Mouse (Mus musculus) forebrain, embryonic 12.5 days (tissue): Measurements from ENCODE around the gene Steap2. TPM values are rescaled to one million over a fixed set of nuclear protein-coding genes. Genes with fewer than 3 reads are reported as not detected.

Source experiments
- ATAC-seq: fragments of 200-750 bp; cut with Nextera tagmentation; 2 replicates; pipeline ENCODE4 v1.8.0; 2017; ENCODE audit warnings: moderate TSS enrichment; ENCODE audit not compliant: low FRiP score
- H3K27ac ChIP-seq: fragments of 300-500 bp; sonication (generic); 2 replicates; pipeline ENCODE4 v1.5.1; 2016; ENCODE audit warnings: mild to moderate bottlenecking
- H3K27me3 ChIP-seq: fragments of 300-500 bp; sonication (generic); 2 replicates; pipeline ENCODE4 v1.6.1; 2016; ENCODE audit warnings: mild to moderate bottlenecking
- H3K36me3 ChIP-seq: fragments of 300-500 bp; sonication (generic); replicated peaks from 2 replicates; pipeline ENCODE4 v1.6.1; 2016; ENCODE audit warnings: mild to moderate bottlenecking
- H3K4me1 ChIP-seq: fragments of 300-500 bp; sonication (generic); 2 replicates; pipeline ENCODE4 v1.6.1; 2016
- H3K4me2 ChIP-seq: fragments of 300-500 bp; sonication (generic); 2 replicates; pipeline ENCODE4 v1.6.1; 2016; ENCODE audit warnings: mild to moderate bottlenecking, moderate library complexity
- H3K4me3 ChIP-seq: fragments of 300-500 bp; sonication (generic); replicated peaks from 2 replicates; pipeline ENCODE4 v1.5.1; 2016; ENCODE audit warnings: mild to moderate bottlenecking
- H3K9ac ChIP-seq: fragments of 300-500 bp; sonication (generic); 2 replicates; pipeline ENCODE4 v1.6.1; 2016; ENCODE audit warnings: mild to moderate bottlenecking
- H3K9me3 ChIP-seq: fragments of 300-500 bp; sonication (generic); 2 replicates; pipeline ENCODE4 v1.6.1; 2016
- WGBS: fragments of 180-500 bp; shearing (Covaris S2); methylation state at CpG from one replicate; pipeline ENCODE4 v1.1.7; 2016; 5-methylcytosine and 5-hydroxymethylcytosine counted together
- polyA plus RNA-seq: library from polyadenylated mRNA; unstranded; fragments of >200 nt; fragmentation: Nextera tagmentation; extraction: Ambion mirVana; gene quantifications from 2 replicates; pipeline ENCODE4 v1.2.1, GENCODE M21; 2016

Gene Steap2
- polyA plus RNA-seq, result 7.0 and 8.3 TPM in 2 replicates

- peak within 1 kb of the TSS; percentile 83 for H3K9ac ChIP-seq
- H3K27ac ChIP-seq, result no peak within 1 kb of the TSS
- no peaks in the 10 kb centered on the region for H3K36me3 ChIP-seq
- H3K9me3 ChIP-seq, result no peaks in the 10 kb centered on the region
- peak within 1 kb of the TSS; percentile 84 for H3K4me2 ChIP-seq
- peak within 1 kb of the TSS; percentile 78 for H3K4me3 ChIP-seq
- peak; percentile 91 for ATAC-seq
- H3K4me1 ChIP-seq, result peaks cover 6% of the 10 kb centered on the region; the same call in 1 of the 2 replicates
- 0 out of 2 replicates have a peak, but pooled peaks cover 5% of the 10 kb centered on the region for H3K27me3 ChIP-seq
- whole genome bisulfite sequencing, result under 1% methylated on average over 27 of the region's 66 CpGs
Observed at GRCm38 (mm10) chr5:5693956-5694653, at the start of gene Steap2. Gene Steap2, minus strand, starts transcription at chr5:5694578.

GRCm38 (mm10) chr5:5734445-5734844 lies 40.1 kb upstream of the Steap2 start:
- ATAC-seq, result no peak
- 94% methylated on average over 9 of the region's 9 CpGs for WGBS
- Histone ChIP-seq H3K36me3 (no peaks in the 10 kb centered on the region), H3K9ac (no peak overlapping the region), H3K4me3 (no peak overlapping the region), H3K27me3 (no peaks in the 10 kb centered on the region), H3K27ac (no peak overlapping the region), H3K9me3 (no peaks in the 10 kb centered on the region), H3K4me2 (no peak overlapping the region), H3K4me1 (no peaks in the 10 kb centered on the region; the same call in 1 of the 2 replicates)

- Histone ChIP-seq H3K27me3 (no peaks in the 10 kb centered on the region), H3K9ac (no peak overlapping the region), H3K4me1 (no peaks in the 10 kb centered on the region), H3K9me3 (no peaks in the 10 kb centered on the region), H3K36me3 (no peaks in the 10 kb centered on the region), H3K27ac (no peak overlapping the region), H3K4me3 (no peak overlapping the region), H3K4me2 (no peak overlapping the region)
- WGBS, result 86% methylated on average over 2 of the region's 2 CpGs
- ATAC-seq, result no peak
Observed at GRCm38 (mm10) chr5:5732858-5733257, 38.5 kb upstream of the Steap2 start.

- Histone ChIP-seq H3K4me1 (no peaks in the 10 kb centered on the region), H3K27ac (no peak overlapping the region), H3K9ac (no peak overlapping the region)
Observed at GRCm38 (mm10) chr5:5732208-5732607, 37.8 kb upstream of the Steap2 start.

GRCm38 (mm10) chr5:5729904-5730303 lies 35.5 kb upstream of the Steap2 start:
- Histone ChIP-seq H3K9me3 (no peaks in the 10 kb centered on the region), H3K4me3 (no peak overlapping the region), H3K27me3 (no peaks in the 10 kb centered on the region), H3K4me2 (no peak overlapping the region), H3K36me3 (no peaks in the 10 kb centered on the region), H3K9ac (no peak overlapping the region), H3K4me1 (no peaks in the 10 kb centered on the region), H3K27ac (no peak overlapping the region)
- ATAC-seq, result no peak
- 94% methylated on average over 4 of the region's 4 CpGs for WGBS

More at GRCm38 (mm10) chr5:5732208-5732607, 37.8 kb upstream of the Steap2 start:
- no peaks in the 10 kb centered on the region for H3K27me3 ChIP-seq
- H3K4me3 ChIP-seq, result no peak overlapping the region
- H3K36me3 ChIP-seq, result no peaks in the 10 kb centered on the region
- WGBS, result 88% methylated on average over 3 of the region's 3 CpGs
- H3K9me3 ChIP-seq, result no peaks in the 10 kb centered on the region
- ATAC-seq, result no peak
- H3K4me2 ChIP-seq, result no peak overlapping the region

- H3K4me2 ChIP-seq, result no peak overlapping the region
- no peaks in the 10 kb centered on the region for H3K36me3 ChIP-seq
- no peak overlapping the region for H3K27ac ChIP-seq
- H3K9ac ChIP-seq, result no peak overlapping the region
- no peaks in the 10 kb centered on the region for H3K4me1 ChIP-seq
- ATAC-seq, result no peak
- no peaks in the 10 kb centered on the region for H3K9me3 ChIP-seq
- 91% methylated on average over 7 of the region's 7 CpGs for WGBS
- no peaks in the 10 kb centered on the region for H3K27me3 ChIP-seq
- H3K4me3 ChIP-seq, result no peak overlapping the region
Observed at GRCm38 (mm10) chr5:5722217-5722616, 27.8 kb upstream of the Steap2 start.

GRCm38 (mm10) chr5:5711032-5711431 lies 16.7 kb upstream of the Steap2 start:
- Histone ChIP-seq H3K36me3 (no peaks in the 10 kb centered on the region), H3K27ac (no peak overlapping the region), H3K4me2 (no peak overlapping the region), H3K9me3 (no peaks in the 10 kb centered on the region), H3K4me3 (no peak overlapping the region), H3K9ac (no peak overlapping the region), H3K4me1 (no peaks in the 10 kb centered on the region), H3K27me3 (no peaks in the 10 kb centered on the region)
- ATAC-seq, result no peak
- WGBS, result 91% methylated on average over 4 of the region's 4 CpGs

- no peak overlapping the region for H3K4me2 ChIP-seq
- H3K9ac ChIP-seq, result no peak overlapping the region
- ATAC-seq, result no peak
- H3K36me3 ChIP-seq, result no peaks in the 10 kb centered on the region
- H3K27me3 ChIP-seq, result no peaks in the 10 kb centered on the region
- no peak overlapping the region for H3K27ac ChIP-seq
- no peak overlapping the region for H3K4me3 ChIP-seq
- WGBS, result 66% methylated on average over 13 of the region's 13 CpGs
- no peaks in the 10 kb centered on the region for H3K9me3 ChIP-seq
- H3K4me1 ChIP-seq, result no peaks in the 10 kb centered on the region
Observed at GRCm38 (mm10) chr5:5707341-5708278, 13.2 kb upstream of the Steap2 start.

GRCm38 (mm10) chr5:5705019-5705418 lies 10.6 kb upstream of the Steap2 start:
- H3K4me3 ChIP-seq, result no peak overlapping the region
- WGBS, result 68% methylated on average over 2 of the region's 2 CpGs
- H3K4me2 ChIP-seq, result no peak overlapping the region
- no peak overlapping the region for H3K27ac ChIP-seq
- ATAC-seq, result no peak
- H3K9me3 ChIP-seq, result no peaks in the 10 kb centered on the region
- no peaks in the 10 kb centered on the region for H3K4me1 ChIP-seq
- H3K27me3 ChIP-seq, result no peaks in the 10 kb centered on the region
- no peak overlapping the region for H3K9ac ChIP-seq
- no peaks in the 10 kb centered on the region for H3K36me3 ChIP-seq

GRCm38 (mm10) chr5:5700386-5700785 lies 6.0 kb upstream of the Steap2 start:
- no peak for ATAC-seq
- H3K36me3 ChIP-seq, result no peaks in the 10 kb centered on the region
- no peak overlapping the region for H3K4me3 ChIP-seq
- WGBS, result 84% methylated on average over 2 of the region's 2 CpGs
- no peak overlapping the region for H3K27ac ChIP-seq
- H3K9me3 ChIP-seq, result no peaks in the 10 kb centered on the region
- no peaks in the 10 kb centered on the region for H3K4me1 ChIP-seq
- H3K9ac ChIP-seq, result no peak overlapping the region
- H3K27me3 ChIP-seq, result no peaks in the 10 kb centered on the region
- H3K4me2 ChIP-seq, result no peak overlapping the region

- H3K27ac ChIP-seq, result no peak overlapping the region
- ATAC-seq, result no peak
- H3K4me2 ChIP-seq, result no peak overlapping the region
- no peak overlapping the region for H3K4me3 ChIP-seq
- peaks cover 3% of the 10 kb centered on the region; the same call in 1 of the 2 replicates for H3K4me1 ChIP-seq
- no peaks in the 10 kb centered on the region for H3K9me3 ChIP-seq
- no peak overlapping the region for H3K9ac ChIP-seq
- H3K36me3 ChIP-seq, result no peaks in the 10 kb centered on the region
- WGBS, result 77% methylated on average over 3 of the region's 3 CpGs
- no peaks in the 10 kb centered on the region for H3K27me3 ChIP-seq
Observed at GRCm38 (mm10) chr5:5698830-5699229, 4.5 kb upstream of the Steap2 start.

GRCm38 (mm10) chr5:5695401-5695942 lies 1.1 kb upstream of the Steap2 start:
- H3K36me3 ChIP-seq, result no peaks in the 10 kb centered on the region
- ATAC-seq, result no peak
- H3K4me1 ChIP-seq, result peaks cover 6% of the 10 kb centered on the region; the same call in 1 of the 2 replicates
- no peaks in the 10 kb centered on the region for H3K9me3 ChIP-seq
- WGBS, result 95% methylated on average over 5 of the region's 5 CpGs
- no peak overlapping the region for H3K9ac ChIP-seq
- no peak overlapping the region for H3K4me2 ChIP-seq
- H3K4me3 ChIP-seq, result no peak overlapping the region
- H3K27ac ChIP-seq, result no peak overlapping the region
- 0 out of 2 replicates have a peak, but pooled peaks cover 5% of the 10 kb centered on the region for H3K27me3 ChIP-seq
